Mouse (Mus musculus) skeletal muscle tissue, adult 2 months (tissue): ENCODE measurements around the gene Ccdc74a.

ENCODE experiments used
- DNase-seq: peaks from one replicate; pipeline ENCODE4 v3.0.0-alpha.2; 2012; ENCODE audit warnings: low read depth, low spot score

Gene Ccdc74a

GRCm38 (mm10) chr16:17641301-17641700 lies 5.0 kb upstream of the Ccdc74a start:
- no peak for DNase-seq

- DNase-seq = no peak
These were observed 4.0 kb upstream of the Ccdc74a start for GRCm38 (mm10) chr16:17642311-17642710.

DNA sequence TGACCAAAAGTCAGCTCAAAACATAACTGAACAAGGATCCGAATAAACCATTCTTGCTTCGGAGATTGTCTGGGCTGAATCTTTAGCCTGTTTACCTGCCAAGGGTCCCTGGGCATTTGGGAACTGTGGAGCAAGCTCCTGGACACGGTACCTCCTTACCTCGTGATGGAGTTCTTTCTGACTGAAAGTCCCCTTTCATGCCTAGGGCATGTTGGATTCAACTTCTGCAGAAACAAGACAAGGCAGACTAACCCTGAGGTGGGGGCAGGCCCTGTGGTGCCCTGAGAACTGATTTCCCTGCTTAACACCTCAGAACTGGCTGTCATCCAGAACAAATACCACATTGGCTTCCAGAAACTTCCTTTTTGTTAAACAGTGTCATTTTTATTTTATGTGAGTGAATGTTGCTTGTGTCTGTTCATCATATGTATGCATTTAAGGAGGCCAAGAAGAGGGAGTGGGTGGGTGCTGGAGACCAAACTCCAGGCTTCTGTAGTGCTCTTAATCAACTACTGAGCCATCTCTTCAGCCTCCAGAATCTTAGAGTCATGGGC lies 2.8 kb upstream of the Ccdc74a start:
- no peak for DNase-seq

- DNase-seq = no peak
These were observed 886 bp downstream of the Ccdc74a start for GRCm38 (mm10) chr16:17647156-17647555.

DNA sequence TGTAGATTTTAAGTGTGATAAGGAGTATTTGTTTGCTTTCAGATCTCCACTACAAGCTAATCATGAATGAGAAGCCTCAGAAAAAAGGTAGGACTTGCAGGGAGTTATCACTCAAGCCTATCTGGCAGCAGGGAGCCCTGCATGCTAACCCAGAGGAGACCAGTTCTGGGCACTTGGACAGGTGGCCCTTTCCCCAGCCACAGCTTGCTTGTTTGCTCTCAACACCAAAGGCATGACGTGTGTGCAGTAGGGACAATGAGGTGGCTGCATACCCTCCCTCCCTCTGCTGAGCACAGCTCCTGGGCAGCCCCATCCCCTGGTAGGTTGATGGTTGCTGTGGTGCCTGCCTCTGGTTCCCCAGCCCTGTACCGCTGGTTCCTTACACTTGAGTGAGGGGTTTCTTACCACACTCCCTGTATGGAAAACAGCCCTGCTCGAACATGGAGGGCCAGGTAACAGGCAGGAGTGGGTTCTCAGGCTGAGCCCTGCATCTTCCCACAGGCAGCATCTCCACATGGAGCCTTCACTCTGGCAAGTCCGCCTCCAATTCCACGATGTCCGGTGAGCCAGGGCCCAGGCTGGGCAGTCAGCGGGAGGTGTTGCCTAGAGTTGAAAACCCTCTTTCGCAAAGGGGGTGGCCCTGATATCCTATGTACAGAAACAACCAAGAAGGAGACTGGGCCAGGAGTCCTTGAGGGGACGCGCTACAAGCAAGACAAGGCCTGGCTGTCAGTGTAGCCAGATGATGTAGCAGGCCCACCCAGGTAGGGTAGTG lies 1.5 kb downstream of the Ccdc74a start:
- no peak for DNase-seq

- no peak for DNase-seq
These were observed 3.8 kb downstream of the Ccdc74a start for GRCm38 (mm10) chr16:17649925-17650605.

DNA sequence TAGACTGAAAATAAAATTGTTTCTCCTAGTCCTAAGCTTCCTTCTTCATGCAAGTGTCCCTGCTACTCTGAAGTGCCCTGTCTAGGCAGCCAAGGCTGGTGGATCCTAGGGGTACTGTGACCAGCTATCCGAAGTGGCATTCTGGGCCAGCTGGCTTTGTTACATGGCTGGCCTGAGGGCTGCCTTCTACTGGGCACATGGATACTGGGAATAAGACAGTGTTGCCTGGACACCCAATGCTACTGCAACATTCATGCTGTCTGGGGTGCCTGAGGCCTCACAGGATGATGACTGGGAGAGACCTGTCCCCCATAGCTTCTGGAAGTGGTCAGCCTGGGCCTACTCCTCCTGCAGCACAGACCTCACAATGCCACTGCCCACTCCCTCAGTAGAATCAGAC lies 4.4 kb downstream of the Ccdc74a start:
- no peak for DNase-seq

GRCm38 (mm10) chr16:17652607-17653006 lies 6.3 kb downstream of the Ccdc74a start:
- no peak for DNase-seq

DNA sequence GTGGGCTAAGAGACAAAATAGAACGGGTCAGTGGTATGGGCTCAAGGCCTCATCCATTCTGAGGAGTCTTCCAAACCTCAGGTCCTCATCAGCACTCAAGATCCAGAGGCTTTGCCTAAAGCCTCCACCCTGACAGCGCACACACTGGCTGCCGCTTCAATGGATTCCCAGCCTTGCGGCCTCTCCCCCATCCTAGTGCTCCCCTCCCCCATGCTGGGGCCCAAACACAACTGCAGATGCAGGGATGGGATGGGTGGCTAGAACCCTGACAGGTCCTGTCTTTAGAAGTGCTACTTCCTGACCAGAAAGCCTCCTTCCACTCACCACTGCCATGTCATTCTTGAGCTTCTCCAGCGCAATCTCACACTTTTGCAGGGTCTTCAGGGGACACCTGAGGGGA lies 7.3 kb downstream of the Ccdc74a start:
- no peak for DNase-seq

GRCm38 (mm10) chr16:17654188-17654795 lies 8.0 kb downstream of the Ccdc74a start:
- no peak for DNase-seq

GRCm38 (mm10) chr16:17656212-17656871 lies 10.1 kb downstream of the Ccdc74a start:
- no peak for DNase-seq

DNA sequence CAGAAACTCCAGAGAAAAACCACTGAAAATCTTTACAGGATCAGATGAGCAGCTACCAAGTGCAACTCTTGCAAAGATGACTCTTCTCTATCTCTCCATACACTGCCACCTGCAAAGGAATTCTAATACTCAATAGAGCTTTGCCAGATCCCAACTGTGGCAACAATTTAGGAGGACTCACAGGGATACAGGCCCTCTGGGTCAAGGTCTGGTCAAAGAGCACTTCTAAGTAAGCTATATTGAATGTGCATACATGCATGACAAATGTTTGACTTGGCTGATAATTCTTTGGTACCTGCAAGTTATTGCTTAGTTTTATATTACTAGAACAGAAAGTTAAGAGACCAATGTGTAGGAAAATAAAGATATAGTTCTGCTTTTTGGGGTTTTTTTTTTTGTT lies 19.3 kb downstream of the Ccdc74a start:
- no peak for DNase-seq

- DNase-seq = no peak
These were observed 23.6 kb downstream of the Ccdc74a start for GRCm38 (mm10) chr16:17669886-17670285.

GRCm38 (mm10) chr16:17694860-17695259 lies 48.6 kb downstream of the Ccdc74a start:
- DNase-seq = no peak
